Mouse (Mus musculus): ENCODE results near the gene B3galt2. TPM values are rescaled to one million over a fixed set of nuclear protein-coding genes. Genes with fewer than 3 reads are reported as not detected.
"Not testable (repeated sequence)": the region's sequence is repeated elsewhere in the genome, so short reads cannot be mapped to it uniquely, and the experiment has no call there.

Gene B3galt2
- under 1 TPM; 0.29 to 0.96 (median 0.66) TPM for total RNA-seq (2022)

DNA sequence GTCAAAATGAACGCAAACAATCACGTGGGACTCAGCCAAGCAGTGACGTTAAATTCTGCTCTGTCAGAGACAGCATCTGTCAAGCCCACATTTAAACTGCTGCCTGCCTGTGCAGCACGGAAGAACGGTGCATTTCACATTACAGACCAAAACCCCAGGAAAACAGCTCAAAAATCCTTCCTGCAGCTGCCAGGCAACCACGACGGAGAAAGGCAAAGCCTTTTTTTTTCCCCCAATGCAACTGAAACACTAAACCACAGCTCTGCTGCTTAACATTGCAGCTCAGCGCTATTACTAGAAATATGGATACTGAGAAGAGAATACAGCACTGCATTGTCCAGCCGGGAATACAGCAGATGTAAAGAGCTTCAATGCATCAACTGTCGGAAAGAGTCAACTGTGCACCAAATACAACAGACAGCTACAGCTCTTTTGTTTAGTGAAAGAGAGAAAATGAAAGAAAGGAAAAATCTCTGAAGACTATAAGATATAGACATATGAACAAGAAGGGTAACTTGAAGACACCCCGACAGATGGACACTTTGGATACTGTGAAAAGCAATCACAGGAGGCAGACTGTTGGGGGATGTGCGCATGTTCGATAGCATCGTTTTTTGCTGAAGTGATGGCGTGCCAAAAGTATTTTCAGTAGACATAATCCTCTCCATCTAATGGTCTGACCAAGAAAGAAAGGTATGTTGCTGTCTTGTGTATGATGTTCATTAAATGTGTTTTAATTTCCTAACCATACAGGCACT lies at the start of gene B3galt2:
Gene B3galt2 (plus strand): TSS at position 15 of the 758 bp plus-strand sequence.
- no peak for DNase-seq (ENCODE audit: low spot score in 2 of 2)

DNA sequence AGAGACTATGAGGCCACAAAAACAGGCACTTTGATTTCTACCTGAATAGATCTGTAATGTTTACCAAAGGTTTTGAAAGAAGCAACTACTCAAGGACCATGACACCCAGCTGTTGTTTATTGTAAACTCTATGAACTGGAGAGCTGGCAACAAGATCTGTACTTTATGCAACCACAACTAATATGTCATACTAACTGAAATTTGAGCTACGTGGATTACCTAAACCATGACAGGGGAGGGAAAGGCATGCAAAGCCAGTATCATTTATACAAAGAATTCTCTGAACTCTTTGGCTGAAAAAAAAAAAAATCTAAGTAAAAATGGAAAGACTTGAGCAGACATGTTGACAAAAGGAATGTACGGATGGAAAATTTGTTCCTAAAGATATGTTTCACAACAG lies 43.6 kb upstream of the B3galt2 start:
- DNase-seq (ENCODE audit: low spot score in 2 of 2) = no peak

DNA sequence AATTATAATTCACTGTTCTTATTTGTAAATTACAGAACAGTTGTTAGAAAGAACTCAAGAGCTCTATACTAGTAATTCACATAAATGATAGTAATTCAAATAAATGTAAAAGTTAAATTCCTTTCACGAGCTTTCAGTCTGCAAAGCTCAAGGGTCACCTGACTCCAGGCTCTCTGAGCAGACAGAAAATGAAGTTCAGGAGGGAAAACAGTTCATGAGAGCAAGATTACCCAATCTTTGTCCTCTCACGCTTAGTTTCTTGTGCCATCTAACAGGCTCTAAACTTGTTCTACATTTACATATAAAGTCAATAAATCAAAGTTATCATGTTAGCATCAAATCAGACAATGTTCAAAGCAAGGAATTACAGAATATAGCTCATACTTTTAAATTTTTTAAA lies 31.6 kb upstream of the B3galt2 start:
- no peak for DNase-seq (ENCODE audit: low spot score in 2 of 2)

DNA sequence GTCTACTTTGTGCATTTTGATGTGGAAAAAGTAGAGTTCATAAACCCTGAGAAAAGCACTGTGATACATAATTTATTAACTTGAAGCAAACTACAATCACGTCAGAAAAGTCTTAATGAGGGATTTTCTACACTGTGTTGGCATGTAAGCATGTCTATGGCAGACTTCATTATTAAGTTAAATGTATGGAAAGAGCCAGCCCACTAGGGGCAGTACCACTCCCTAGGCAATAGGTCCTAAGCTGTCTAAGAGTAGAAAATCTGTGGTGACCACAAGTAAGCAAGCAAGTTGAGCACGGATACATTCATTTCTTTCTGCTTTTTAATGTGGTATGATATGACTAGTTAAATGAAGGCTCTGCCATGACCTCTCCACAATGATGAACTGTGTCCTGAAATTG lies 27.6 kb upstream of the B3galt2 start:
- DNase-seq (ENCODE audit: low spot score in 2 of 2) = no peak

DNA sequence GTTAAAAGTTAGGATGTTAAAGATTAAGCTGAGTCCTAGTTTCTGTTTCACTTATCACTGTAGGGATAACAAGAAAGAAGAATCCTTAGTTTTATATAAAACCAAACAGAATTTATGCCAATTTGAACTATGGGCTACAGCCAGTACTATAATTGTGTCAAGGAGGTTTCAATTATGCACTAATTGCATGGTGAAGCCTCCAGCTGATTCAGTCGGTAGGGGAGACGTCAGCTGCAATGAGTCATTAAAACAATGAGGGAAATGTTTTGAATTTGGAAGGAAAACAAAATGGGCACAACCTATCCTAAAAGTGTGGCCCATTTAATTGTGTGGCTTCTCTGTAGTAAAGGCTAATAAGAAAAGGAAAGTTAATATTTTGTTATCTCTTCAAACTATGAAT lies 20.7 kb upstream of the B3galt2 start:
- DNase-seq (ENCODE audit: low spot score in 2 of 2) = no peak

DNA sequence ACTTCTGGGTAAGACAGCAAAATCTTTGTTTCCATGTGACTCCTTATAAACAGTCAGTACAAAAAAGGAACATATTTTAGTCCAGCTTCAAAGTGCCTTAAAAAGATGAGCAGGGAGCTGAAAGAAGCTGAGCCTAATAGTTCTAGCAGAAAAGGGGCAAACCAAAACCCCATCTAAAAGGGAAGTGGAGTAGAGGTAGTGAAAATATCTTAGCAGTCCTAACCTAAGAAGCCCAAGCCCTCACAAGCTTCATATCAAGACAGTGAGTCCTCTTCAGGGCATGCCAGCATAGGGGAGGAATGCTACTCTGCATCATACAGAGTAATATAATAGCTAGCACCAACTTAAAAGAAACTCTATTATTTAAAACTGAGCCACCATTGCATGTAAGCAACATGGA lies 18.5 kb upstream of the B3galt2 start:
- DNase-seq (ENCODE audit: low spot score in 2 of 2) = no peak

- DNase-seq (ENCODE audit: low spot score in 2 of 2) = no peak
These were observed 17.8 kb upstream of the B3galt2 start for GRCm38 (mm10) chr1:143622634-143623033.

DNA sequence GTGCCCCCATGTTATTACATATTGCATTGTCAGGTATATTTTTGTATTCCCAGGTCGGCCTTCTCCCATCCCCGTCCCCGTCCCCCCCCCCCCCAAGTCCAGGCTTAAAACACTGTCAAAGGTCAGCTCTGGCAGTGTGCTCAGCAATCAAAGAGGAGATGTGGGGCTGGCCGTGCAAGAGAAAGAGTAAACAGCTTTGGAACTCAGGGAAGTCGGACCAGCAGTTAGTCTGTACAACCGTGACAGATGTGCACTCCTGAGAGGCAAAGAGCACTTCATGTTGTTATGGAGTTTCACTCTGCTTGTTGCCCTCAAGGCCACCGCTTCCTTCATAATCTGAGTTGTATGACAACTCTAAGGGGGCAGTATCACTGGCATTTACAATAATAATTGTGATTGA lies 9.1 kb upstream of the B3galt2 start:
- DNase-seq (ENCODE audit: low spot score in 2 of 2) = no peak

- DNase-seq (ENCODE audit: low spot score in 2 of 2) = no peak
These were observed 8.1 kb upstream of the B3galt2 start for GRCm38 (mm10) chr1:143632361-143632760.

DNA sequence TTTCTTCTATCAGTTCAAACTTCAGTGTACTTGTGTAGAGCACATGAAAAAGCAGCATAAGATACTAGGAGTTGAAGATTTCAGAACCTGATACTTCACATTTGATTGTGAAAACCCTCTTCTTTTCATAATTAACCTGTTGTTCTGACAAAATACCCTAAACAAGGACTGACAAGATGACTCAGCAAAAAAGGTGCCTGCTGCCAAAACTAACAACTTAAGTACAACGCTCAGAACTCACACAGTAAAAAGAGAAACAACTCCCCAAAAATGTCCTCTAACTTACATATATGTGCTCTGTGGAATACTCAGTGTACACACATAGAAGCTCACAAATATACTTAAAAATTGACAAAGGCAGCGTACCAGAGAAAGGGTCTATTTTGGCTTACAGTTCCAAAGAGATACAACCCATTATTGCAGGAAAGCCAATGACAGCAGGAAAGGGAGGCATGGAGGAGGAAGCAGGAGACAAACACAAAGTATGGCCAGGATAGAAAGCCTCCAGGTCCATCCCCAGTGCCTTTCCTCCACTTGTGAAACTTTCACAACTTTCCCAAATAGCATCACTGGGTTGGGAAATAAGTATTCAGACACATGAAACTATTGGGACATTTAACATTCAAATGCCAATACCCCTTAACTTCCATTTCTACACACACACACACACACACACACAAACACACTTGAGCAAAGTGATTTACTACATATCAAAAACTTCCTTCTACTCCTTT lies 7.4 kb upstream of the B3galt2 start:
- DNase-seq (ENCODE audit: low spot score in 2 of 2) = no peak

- no peak for DNase-seq (ENCODE audit: low spot score in 2 of 2)
These were observed 3.8 kb downstream of the B3galt2 start for GRCm38 (mm10) chr1:143644221-143644620.

- no peak for DNase-seq (ENCODE audit: low spot score in 2 of 2)
These were observed 4.9 kb downstream of the B3galt2 start for GRCm38 (mm10) chr1:143645386-143645785.

GRCm38 (mm10) chr1:143646219-143646618 lies 5.8 kb downstream of the B3galt2 start:
- no peak for DNase-seq (ENCODE audit: low spot score in 2 of 2)

DNA sequence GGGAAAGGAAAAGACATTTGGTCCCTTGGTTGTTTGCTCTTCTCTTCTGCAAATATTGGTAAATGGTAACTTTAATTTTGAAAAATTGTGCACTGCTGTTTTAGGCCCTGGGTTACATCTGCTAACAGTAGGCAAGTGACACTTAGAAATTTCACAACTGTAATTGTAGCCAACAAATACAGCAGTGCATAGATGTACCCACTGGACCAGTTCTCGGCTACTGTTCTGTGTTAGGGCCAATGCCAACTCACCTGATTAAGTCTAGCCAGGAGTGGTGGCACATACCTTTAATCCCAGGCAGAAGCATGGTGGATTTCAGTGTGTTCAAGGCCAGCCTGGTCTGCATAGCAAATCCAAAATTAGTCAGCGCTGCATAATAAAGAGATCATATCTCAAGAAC lies 9.9 kb downstream of the B3galt2 start:
- DNase-seq (ENCODE audit: low spot score in 2 of 2) = no peak

GRCm38 (mm10) chr1:143653646-143654045 lies 13.2 kb downstream of the B3galt2 start:
- DNase-seq (ENCODE audit: low spot score in 2 of 2) = no peak

GRCm38 (mm10) chr1:143663197-143663596 lies 22.7 kb downstream of the B3galt2 start:
- DNase-seq (ENCODE audit: low spot score in 2 of 2) = no peak

DNA sequence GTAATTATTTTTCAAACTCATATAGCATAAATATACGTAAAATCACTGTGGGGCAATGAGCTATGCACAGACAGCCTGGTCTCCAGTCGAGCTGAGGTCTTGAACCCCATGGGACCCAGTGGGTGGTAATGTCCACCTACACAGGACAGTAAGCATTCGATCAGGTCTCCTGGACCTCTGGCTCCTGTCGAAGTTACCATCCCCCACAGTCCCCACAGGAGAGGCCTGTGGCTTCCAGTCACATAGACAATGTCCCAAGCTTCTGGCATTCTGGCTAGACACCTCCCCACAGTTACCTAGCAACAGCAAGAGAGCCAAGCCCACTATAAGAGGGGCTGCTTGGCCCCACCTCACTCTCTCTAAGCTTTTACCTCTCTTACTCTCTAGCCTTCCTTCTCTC lies 24.3 kb downstream of the B3galt2 start:
- DNase-seq (ENCODE audit: low spot score in 2 of 2) = not testable (repeated sequence)

DNA sequence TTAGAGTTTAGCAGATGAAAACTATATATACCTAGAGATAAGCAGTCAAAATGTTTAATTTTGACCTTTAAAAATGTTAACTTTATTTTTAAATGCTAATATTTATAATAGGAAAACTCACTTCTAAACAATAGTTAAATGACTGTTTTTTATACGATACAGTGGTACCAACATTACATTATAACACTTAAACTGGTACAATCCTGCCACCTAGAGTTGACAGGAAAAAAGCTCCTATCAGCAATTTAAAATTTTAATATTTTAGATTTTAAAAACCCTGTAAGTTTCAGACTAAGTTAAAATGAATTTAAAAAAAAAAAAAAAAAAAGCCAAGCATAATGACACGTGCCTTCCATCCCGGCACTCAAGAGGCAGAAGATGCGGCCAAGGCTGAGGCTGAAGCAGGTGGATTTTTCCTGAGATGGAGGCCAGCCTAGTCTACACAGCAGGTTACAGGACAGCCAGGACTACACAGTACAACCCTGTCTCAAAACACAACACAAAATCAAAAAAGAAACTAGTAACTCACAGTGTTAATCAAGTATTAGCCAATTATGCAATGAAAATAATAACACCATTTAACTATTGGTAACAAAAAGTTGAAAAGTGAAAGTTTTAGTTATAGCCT lies 35.4 kb downstream of the B3galt2 start:
- no peak for DNase-seq (ENCODE audit: low spot score in 2 of 2)

DNA sequence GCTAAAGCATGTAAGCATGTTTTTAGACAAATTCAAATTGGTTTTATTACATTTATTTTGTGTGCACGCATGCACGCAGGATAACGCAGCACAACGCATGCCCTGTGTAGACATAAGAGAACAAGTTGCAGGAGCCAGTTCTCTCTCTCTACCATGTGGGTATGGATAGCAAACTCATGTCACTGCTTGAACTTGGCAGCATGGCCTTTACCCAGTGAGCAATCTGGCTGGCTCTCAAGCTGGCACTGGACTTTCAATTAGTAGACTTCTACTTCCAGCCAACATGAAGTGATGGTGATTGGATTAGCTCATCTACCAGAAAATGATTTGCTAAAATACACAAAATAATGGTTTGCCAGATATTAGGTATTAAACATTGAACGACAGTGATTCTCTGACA lies 40.6 kb downstream of the B3galt2 start:
- DNase-seq (ENCODE audit: low spot score in 2 of 2) = no peak

GRCm38 (mm10) chr1:143684849-143685248 lies 44.4 kb downstream of the B3galt2 start:
- DNase-seq (ENCODE audit: low spot score in 2 of 2) = no peak

DNA sequence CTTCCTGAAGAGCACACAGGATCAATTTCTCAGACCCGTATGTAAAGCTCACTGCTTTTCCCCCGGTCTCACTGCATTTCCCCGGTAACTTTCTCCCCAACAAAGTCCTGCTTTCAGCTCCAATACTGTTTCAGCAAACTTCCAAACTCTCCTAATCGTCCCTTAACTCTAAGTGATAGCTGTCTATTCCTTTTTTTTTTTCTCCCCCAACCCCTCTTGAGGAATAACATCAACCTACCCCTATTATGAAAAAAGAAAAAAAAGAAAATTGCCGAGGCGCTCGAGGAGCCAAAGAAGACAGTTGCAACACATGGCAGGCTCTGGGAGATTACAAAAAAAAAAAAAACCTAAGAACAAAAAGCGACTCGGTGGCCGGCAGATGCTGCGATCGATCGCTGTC lies 61.3 kb downstream of the B3galt2 start:
- DNase-seq (ENCODE audit: low spot score in 2 of 2) = no peak

DNA sequence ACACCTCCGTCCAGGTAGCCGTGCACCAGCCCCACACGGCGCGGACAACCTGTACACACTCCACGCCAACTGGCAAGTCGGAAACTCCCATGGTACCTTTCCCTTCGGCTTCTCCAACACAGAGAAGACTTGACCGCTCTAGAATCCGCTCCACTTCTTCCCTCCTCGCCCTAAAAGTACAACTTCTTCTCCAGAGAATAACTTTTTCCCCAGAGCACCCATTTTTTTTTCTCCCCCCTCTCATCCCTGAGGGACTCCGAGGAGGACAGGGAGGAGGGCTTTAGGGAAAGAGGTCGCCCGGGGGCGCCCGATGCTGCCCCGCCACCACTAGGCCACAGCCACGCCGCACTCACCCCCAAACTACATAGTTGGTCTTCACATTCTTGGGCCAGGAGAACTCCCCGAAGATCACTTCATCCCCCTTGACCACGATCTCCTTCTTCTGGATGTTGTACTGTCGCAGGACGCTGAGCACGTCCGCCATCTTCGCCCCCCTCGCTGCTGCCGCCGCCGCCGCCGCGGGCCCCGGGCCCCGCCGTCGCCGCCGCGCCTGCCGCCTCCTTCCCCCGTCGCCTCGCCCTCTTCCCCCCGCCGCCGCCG lies 61.8 kb downstream of the B3galt2 start:
- DNase-seq (ENCODE audit: low spot score in 2 of 2) = no peak

Data from gastrocnemius, adult 8-10 months (tissue).